21 mouse cellular contexts compared by ENCODE assay signal in genomic region chr17:56909764-56910163, GRCm38 (mm10). TPM values are rescaled to one million over a fixed set of nuclear protein-coding genes. Genes with fewer than 3 reads are reported as not detected.
"Had no signal": no experiment of that assay in that cellular context is flagged by ENCODE, and none has a peak within 500 bp of the region (broad histone marks: within the 10 kb centered on the region; RNA-seq: fewer than 3 reads in every experiment).

No protein-coding gene starts in this region.

RNA-seq across cellular contexts. Expression of gene 1700061G19Rik, which starts 34.5 kb away (rescaled TPM):
- total RNA-seq: left cerebral cortex, adult 2 months; liver, adult 2 months; midbrain, postnatal 0 days had no signal
- polyA plus RNA-seq: small intestine, adult 2 months had no signal

RNA-seq across cellular contexts. Expression of gene Acsbg2, which starts 35.5 kb away (rescaled TPM):
- total RNA-seq: layer of hippocampus, adult 8-10 months; layer of hippocampus, postnatal 10 days; layer of hippocampus, postnatal 36 days; left cerebral cortex, adult 2 months; left cerebral cortex, postnatal 10 days; left cerebral cortex, postnatal 36 days; liver, adult 2 months had no signal
- polyA plus RNA-seq: kidney, embryonic 16.5 days; limb, embryonic 11.5 days; limb, embryonic 14.5 days; liver, adult 2 months; liver, embryonic 13.5 days; liver, embryonic 16.5 days; lung, embryonic 15.5 days; midbrain, embryonic 10.5 days; midbrain, embryonic 14.5 days; midbrain, postnatal 0 days; neural tube, embryonic 11.5 days; neural tube, embryonic 14.5 days; small intestine, adult 2 months; spleen, adult 2 months; stomach, embryonic 16.5 days had no signal
